ENCODE assay signal across 22 mouse cellular contexts in genomic region chr1:51384051-51384450, GRCm38 (mm10).
DNase-seq lines count a peak whose midpoint lies in the region; ATAC-seq and TF ChIP-seq lines count a peak whose summit lies in the region.
"Had no signal": no experiment of that assay in that cellular context is flagged by ENCODE, and none has a peak within 500 bp of the region (broad histone marks: within the 10 kb centered on the region; RNA-seq: fewer than 3 reads in every experiment).

No protein-coding gene starts in this region.

- no peaks in the 10 kb centered on the region for H3K4me1 ChIP-seq in hindbrain, postnatal 0 days (ENCODE audit: insufficient read depth, low read length)
- no peaks in the 10 kb centered on the region for H3K4me1 ChIP-seq in hindbrain, embryonic 13.5 days (replicated peaks)
- no peaks in the 10 kb centered on the region for H3K4me1 ChIP-seq in lung, embryonic 14.5 days (ENCODE audit: insufficient read depth)
- no peaks in the 10 kb centered on the region for H3K4me1 ChIP-seq in lung, postnatal 0 days (ENCODE audit: insufficient read depth, low read depth, low read length)
- H3K4me1 ChIP-seq: forebrain, embryonic 10.5 days; forebrain, embryonic 13.5 days; heart, embryonic 12.5 days; heart, embryonic 15.5 days had no signal

- no peaks in the 10 kb centered on the region for H3K27me3 ChIP-seq in hindbrain, postnatal 0 days (ENCODE audit: insufficient read depth, low read length)
- no peaks in the 10 kb centered on the region for H3K27me3 ChIP-seq in hindbrain, embryonic 13.5 days
- no peaks in the 10 kb centered on the region for H3K27me3 ChIP-seq in lung, embryonic 14.5 days (ENCODE audit: insufficient read depth, low read length)
- H3K27me3 ChIP-seq in lung, postnatal 0 days (replicated peaks; ENCODE audit: insufficient read depth, low read length), result no peaks in the 10 kb centered on the region
- H3K27me3 ChIP-seq: forebrain, embryonic 13.5 days; heart, embryonic 12.5 days; heart, embryonic 15.5 days; Patski had no signal

- no peaks in the 10 kb centered on the region for H3K36me3 ChIP-seq in hindbrain, postnatal 0 days (ENCODE audit: insufficient read depth, low read length)
- H3K36me3 ChIP-seq in hindbrain, embryonic 13.5 days, result no peaks in the 10 kb centered on the region
- H3K36me3 ChIP-seq in lung, embryonic 14.5 days (ENCODE audit: insufficient read depth), result no peaks in the 10 kb centered on the region
- H3K36me3 ChIP-seq in lung, postnatal 0 days (ENCODE audit: insufficient read depth, low read length), result no peaks in the 10 kb centered on the region
- H3K36me3 ChIP-seq: forebrain, embryonic 10.5 days; heart, embryonic 12.5 days; heart, embryonic 15.5 days had no signal

- no peak for TF ChIP-seq CTCF in hindbrain, postnatal 0 days (IDR thresholded peaks at IDR 0.05; ENCODE audit: low read depth)
- TF ChIP-seq CTCF in lung, embryonic 14.5 days (IDR thresholded peaks at IDR 0.05; ENCODE audit: low read depth), result no peak
- no peak for TF ChIP-seq CTCF in lung, postnatal 0 days (IDR thresholded peaks at IDR 0.05)

- H3K9ac ChIP-seq in hindbrain, postnatal 0 days (replicated peaks; ENCODE audit: low read length), result no peak overlapping the region
- H3K9ac ChIP-seq in hindbrain, embryonic 13.5 days, result no peak overlapping the region
- H3K9ac ChIP-seq in lung, embryonic 14.5 days, result no peak overlapping the region
- no peak overlapping the region for H3K9ac ChIP-seq in lung, postnatal 0 days (replicated peaks; ENCODE audit: low read depth)
- H3K9ac ChIP-seq: forebrain, embryonic 13.5 days; heart, embryonic 12.5 days; heart, embryonic 15.5 days had no signal

- peak; percentile 59; the same call in 1 of the 2 replicates for ATAC-seq in hindbrain, postnatal 0 days
- no peak for ATAC-seq in hindbrain, embryonic 13.5 days (ENCODE audit: low FRiP score)
- ATAC-seq in lung, embryonic 14.5 days (ENCODE audit: insufficient read depth), result no peak
- ATAC-seq in lung, postnatal 0 days, result no peak
- ATAC-seq: forebrain, embryonic 13.5 days; Patski had no signal

- H3K4me2 ChIP-seq in hindbrain, postnatal 0 days (ENCODE audit: low read depth, low read length), result no peak overlapping the region
- H3K4me2 ChIP-seq in hindbrain, embryonic 13.5 days, result no peak overlapping the region
- H3K4me2 ChIP-seq in lung, embryonic 14.5 days, result no peak overlapping the region
- no peak overlapping the region for H3K4me2 ChIP-seq in lung, postnatal 0 days (replicated peaks; ENCODE audit: low read depth, low read length)
- H3K4me2 ChIP-seq: forebrain, embryonic 13.5 days; heart, embryonic 12.5 days; heart, embryonic 15.5 days had no signal

- no peaks in the 10 kb centered on the region for H3K9me3 ChIP-seq in hindbrain, postnatal 0 days (ENCODE audit: low read length)
- H3K9me3 ChIP-seq in hindbrain, embryonic 13.5 days, result no peaks in the 10 kb centered on the region
- no peaks in the 10 kb centered on the region for H3K9me3 ChIP-seq in lung, embryonic 14.5 days (ENCODE audit: low read depth, low read length)
- no peaks in the 10 kb centered on the region for H3K9me3 ChIP-seq in lung, postnatal 0 days (ENCODE audit: low read length)
- H3K9me3 ChIP-seq: forebrain, embryonic 10.5 days; forebrain, embryonic 13.5 days; heart, embryonic 12.5 days; heart, embryonic 15.5 days had no signal

- no peak for TF ChIP-seq EP300 in lung, postnatal 0 days (IDR thresholded peaks at IDR 0.05)

- H3K27ac ChIP-seq in hindbrain, postnatal 0 days, result no peak overlapping the region
- no peak overlapping the region for H3K27ac ChIP-seq in hindbrain, embryonic 13.5 days
- H3K27ac ChIP-seq in lung, embryonic 14.5 days (ENCODE audit: low read depth), result no peak overlapping the region
- H3K27ac ChIP-seq in lung, postnatal 0 days (ENCODE audit: low read length), result no peak overlapping the region
- H3K27ac ChIP-seq: forebrain, embryonic 10.5 days; forebrain, embryonic 13.5 days; heart, embryonic 15.5 days had no signal

- DNase-seq in cerebellum, postnatal 10 days, result peak; percentile 36 to 61
- no peak for DNase-seq in cerebellum, postnatal 25 days
- DNase-seq in hindbrain, postnatal 0 days (ENCODE audit: low spot score), result peak; percentile 66
- peak; percentile 11 for DNase-seq in lung, embryonic 14.5 days
- DNase-seq in lung, postnatal 0 days (ENCODE audit: low spot score), result no peak
- peak; percentile 22 for DNase-seq in MN1 (ENCODE audit: low spot score)
- no peak for DNase-seq in heart, postnatal 10 days
- DNase-seq: adrenal gland, postnatal 10 days; adrenal gland, postnatal 36 days; cerebellum, adult 11 months; cerebellum, adult 2 months; cerebellum, adult 9-11 months; gastrocnemius, postnatal 25 days; heart, adult 18-20 months; heart, postnatal 14 days; heart, postnatal 4 days had no signal

- intact Hi-C loops in heart, postnatal 10 days (cut with DNase I), result no loop called here

- WGBS in hindbrain, postnatal 0 days, result 59% methylated on average over 6 of the region's 6 CpGs
- WGBS in hindbrain, embryonic 13.5 days, result 73% methylated on average over 6 of the region's 6 CpGs
- WGBS in lung, embryonic 14.5 days, result 64% methylated on average over 6 of the region's 6 CpGs
- WGBS in lung, postnatal 0 days, result 64% methylated on average over 6 of the region's 6 CpGs

- no peak overlapping the region for H3K4me3 ChIP-seq in hindbrain, postnatal 0 days (ENCODE audit: low read length)
- H3K4me3 ChIP-seq in hindbrain, embryonic 13.5 days, result no peak overlapping the region
- no peak overlapping the region for H3K4me3 ChIP-seq in lung, embryonic 14.5 days (ENCODE audit: low read depth, low read length)
- H3K4me3 ChIP-seq in lung, postnatal 0 days (ENCODE audit: low read depth, low read length), result no peak overlapping the region
- H3K4me3 ChIP-seq: forebrain, embryonic 10.5 days; forebrain, embryonic 13.5 days; heart, embryonic 12.5 days; heart, embryonic 15.5 days had no signal

Comparison
In these comparisons a context has a peak if more than half of its experiments do, and no peak if none do; other contexts are left out.
1. DNase-seq: peak in cerebellum, postnatal 10 days (2 of 2), hindbrain, postnatal 0 days (single experiment), lung, embryonic 14.5 days (single experiment) and MN1 (single experiment); none in cerebellum, postnatal 25 days (0 of 2), lung, postnatal 0 days (single experiment) and heart, postnatal 10 days (0 of 2).